Comparison of ENCODE assay signal across 8 mouse cellular contexts in genomic region chr11:115536038-115536681, GRCm38 (mm10). TPM values are rescaled to one million over a fixed set of nuclear protein-coding genes. Genes with fewer than 3 reads are reported as not detected.
DNase-seq lines count a peak whose midpoint lies in the region; ATAC-seq and TF ChIP-seq lines count a peak whose summit lies in the region.

Gene Sumo2 (minus strand): TSS chr11:115536276.

- peak; percentile 97 for DNase-seq in ES-E14 (ENCODE audit: low read depth, low spot score)
- peak; percentile 98 for DNase-seq in cerebellum, adult 11-12 months
- peak; percentile 98 for DNase-seq in heart, postnatal 25 days (ENCODE audit: low spot score)
- DNase-seq in layer of hippocampus, adult 18-20 months (ENCODE audit: low spot score in 2 of 2), result peak; percentile 92 to 99
- DNase-seq in lung, adult 2 months, result peak; percentile 99
- DNase-seq in thymus, adult 18-20 months, result peak; percentile 96 to 97

- peak within 1 kb of the TSS; percentile 99 for H3K27ac ChIP-seq in ES-E14 (ENCODE audit: insufficient read depth, low read depth, low read length, poor library complexity, severe bottlenecking)
- H3K27ac ChIP-seq in forebrain, embryonic 15.5 days (replicated peaks), result peak within 1 kb of the TSS; percentile 100

- intact Hi-C loops in heart, postnatal 25 days (cut with DNase I), result no loop called here

- peaks cover 3 to 6% of the 10 kb centered on the region in 2 experiments for H3K4me1 ChIP-seq in ES-E14 (ENCODE audit: control insufficient read depth in 2 of 2, insufficient read depth in 2 of 2, low read length in 2 of 2, poor library complexity in 1 of 2)
- peaks cover 36% of the 10 kb centered on the region for H3K4me1 ChIP-seq in forebrain, embryonic 15.5 days
- H3K4me1 ChIP-seq in lung, adult 2 months (ENCODE audit: control insufficient read depth, insufficient read depth, low read length), result peaks cover 3% of the 10 kb centered on the region

- peak within 1 kb of the TSS; percentile 99 for H3K9ac ChIP-seq in ES-E14 (ENCODE audit: insufficient read depth, low read depth, low read length, poor library complexity, severe bottlenecking)
- peak within 1 kb of the TSS; percentile 82 for H3K9ac ChIP-seq in forebrain, embryonic 15.5 days (replicated peaks)

- no peak for TF ChIP-seq CTCF in lung, adult 2 months (IDR thresholded peaks at IDR 0.05; ENCODE audit: insufficient read depth, low read length)

- H3K9me3 ChIP-seq in ES-E14 (ENCODE audit: control insufficient read depth, insufficient read depth, low read depth, low read length), result no peaks in the 10 kb centered on the region
- H3K9me3 ChIP-seq in forebrain, embryonic 15.5 days, result no peaks in the 10 kb centered on the region

- H3K27me3 ChIP-seq in forebrain, embryonic 15.5 days, result no peaks in the 10 kb centered on the region

- WGBS in forebrain, embryonic 15.5 days, result 1% methylated on average over 70 of the region's 70 CpGs
- WGBS in lung, adult 2 months, result under 1% methylated on average over 59 of the region's 70 CpGs

- in situ Hi-C loops in ES-E14 (cut with MboI; ENCODE audit: low sequenced_read_pairs in 2 of 2, unreplicated experiment in 2 of 2), result no loop called here

- ATAC-seq in forebrain, embryonic 15.5 days (replicated peaks), result peak; percentile 92
- peak; percentile 90 for ATAC-seq in neutrophil, adult 5-6 weeks (ENCODE audit: extremely low read depth, insufficient number of reproducible peaks, low FRiP score, poor library complexity, severe bottlenecking)

- H3K36me3 ChIP-seq in ES-E14 (ENCODE audit: control insufficient read depth, insufficient read depth, low read length, poor library complexity, severe bottlenecking), result peaks cover 22% of the 10 kb centered on the region
- peaks cover 31% of the 10 kb centered on the region for H3K36me3 ChIP-seq in forebrain, embryonic 15.5 days

- peak within 1 kb of the TSS; percentile 84 to 99 for H3K4me3 ChIP-seq in ES-E14 (ENCODE audit: insufficient read depth in 1 of 2, low read depth in 1 of 2, low read length in 2 of 2, poor library complexity in 1 of 2, severe bottlenecking in 1 of 2)
- H3K4me3 ChIP-seq in forebrain, embryonic 15.5 days, result peak within 1 kb of the TSS; percentile 59
- peak within 1 kb of the TSS; percentile 63 for H3K4me3 ChIP-seq in lung, adult 2 months (replicated peaks; ENCODE audit: extremely low read depth, low read depth, low read length)

- peak; percentile 76; the same call in 1 of the 2 replicates for TF ChIP-seq POLR2A in lung, adult 2 months (IDR thresholded peaks at IDR 0.05; ENCODE audit: borderline replicate concordance, extremely low read depth, low read depth, low read length)

- peak within 1 kb of the TSS; percentile 56 for H3K4me2 ChIP-seq in forebrain, embryonic 15.5 days (replicated peaks)

TF ChIP-seq in ES-E14, 5 proteins besides CTCF, POLR2A, EP300 and RAD21:
- TF ChIP-seq MAFK (IDR thresholded peaks at IDR 0.05; ENCODE audit: insufficient read depth, low read depth, low read length), result no peak
- peak; percentile 66; the same call in 1 of the 2 replicates for TF ChIP-seq HCFC1 (IDR thresholded peaks at IDR 0.05; ENCODE audit: borderline replicate concordance, insufficient read depth, low read length)
- no peak for TF ChIP-seq ZC3H11A (IDR thresholded peaks at IDR 0.05; ENCODE audit: borderline replicate concordance, low read depth, low read length)
- TF ChIP-seq ZNF384 (IDR thresholded peaks at IDR 0.05; ENCODE audit: low read depth, low read length), result 0 out of 2 replicates have a peak, but pooled peaks have one; percentile 24
- no peak for TF ChIP-seq CHD2 (IDR thresholded peaks at IDR 0.05; ENCODE audit: low read depth, low read length)

RNA-seq across cellular contexts. Expression of gene Sumo2, which starts in this region (rescaled TPM):
- 325 and 579 TPM in 2 replicates for total RNA-seq in ES-E14 (2012; rRNA removed)
- polyA plus RNA-seq in forebrain, embryonic 15.5 days (2015; fragmentation: Nextera tagmentation; extraction: Ambion mirVana), result 1,191 and 1,214 TPM in 2 replicates
- total RNA-seq in heart, postnatal 25 days (2021), result 100 to 1,000 TPM; 165 to 177 TPM
- 100 to 1,000 TPM; 307 to 316 TPM for total RNA-seq in layer of hippocampus, adult 18-20 months (2021)
- polyA plus RNA-seq in lung, adult 2 months (2012; rRNA removed), result 43.5 and 67.9 TPM in 2 replicates
- 210 and 228 TPM in 2 replicates for total RNA-seq in neutrophil, adult 5-6 weeks (2017)

Comparison
In these comparisons a context has a peak if more than half of its experiments do, and no peak if none do; other contexts are left out.
1. Peak in every context shown above with its lines: DNase-seq, ATAC-seq, H3K4me3 ChIP-seq and H3K27ac ChIP-seq.
2. RNA of gene Sumo2 (polyA plus RNA-seq): 1,191 to 1,214 TPM in forebrain, embryonic 15.5 days; 43.5 to 67.9 TPM in lung, adult 2 months; every median in the first group is over 10 times any median in the second.